Mouse (Mus musculus): ENCODE measurements at regions not wholly inside any gene's neighbourhood (a gene's known extent, or its start where the extent isn't known, plus 50 kb on each side); places are given as distances from the start of the nearest gene placed in this dataset.

- TF ChIP-seq BHLHE40 (IDR thresholded peaks at IDR 0.05; ENCODE audit: borderline replicate concordance, low read depth, low read length) (no peak), CTCF (IDR thresholded peaks at IDR 0.05 in 2 of 3, conservative IDR thresholded peaks at IDR 0.05 in 1 of 3; ENCODE audit: control insufficient read depth in 1 of 3, insufficient read depth in 1 of 3, low read depth in 2 of 3, low read length in 3 of 3, poor library complexity in 1 of 3, severe bottlenecking in 1 of 3) (peak; percentile 83 to 95 (median 93)), ZKSCAN1 (IDR thresholded peaks at IDR 0.05; ENCODE audit: low read depth, low read length) (no peak), MXI1 (IDR thresholded peaks at IDR 0.05; ENCODE audit: low read depth, low read length) (no peak), POLR2AphosphoS2 (IDR thresholded peaks at IDR 0.05; ENCODE audit: low read length) (no peak), TCF12 (IDR thresholded peaks at IDR 0.05; ENCODE audit: low read depth, low read length) (no peak), ZMIZ1 (IDR thresholded peaks at IDR 0.05; ENCODE audit: low read depth, low read length) (no peak), SMC3 (IDR thresholded peaks at IDR 0.05; ENCODE audit: low read depth, low read length) (peak; percentile 93), MAFK (IDR thresholded peaks at IDR 0.05; ENCODE audit: borderline replicate concordance, low read depth, low read length) (no peak), USF2 (IDR thresholded peaks at IDR 0.05; ENCODE audit: borderline replicate concordance in 1 of 2, insufficient read depth in 1 of 2, low read depth in 1 of 2, low read length in 2 of 2) (no peak), GABPA (IDR thresholded peaks at IDR 0.05; ENCODE audit: low read depth, low read length) (no peak), TAL1 (IDR thresholded peaks at IDR 0.05; ENCODE audit: low read length) (no peak), HCFC1 (IDR thresholded peaks at IDR 0.05; ENCODE audit: low read depth, low read length) (no peak), CHD1 (IDR thresholded peaks at IDR 0.05; ENCODE audit: low read depth, low read length) (no peak), UBTF (IDR thresholded peaks at IDR 0.05; ENCODE audit: borderline replicate concordance, insufficient read depth, low read depth, low read length) (no peak), EP300 (IDR thresholded peaks at IDR 0.05; ENCODE audit: low read depth in 1 of 2, low read length in 2 of 2) (no peak), JUND (IDR thresholded peaks at IDR 0.05; ENCODE audit: low read depth, low read length) (no peak), USF1 (IDR thresholded peaks at IDR 0.05; ENCODE audit: low read depth, low read length) (no peak), ETS1 (IDR thresholded peaks at IDR 0.05; ENCODE audit: low read depth, low read length) (no peak), TBP (IDR thresholded peaks at IDR 0.05; ENCODE audit: low read depth, low read length) (no peak), ZC3H11A (IDR thresholded peaks at IDR 0.05; ENCODE audit: low read depth, low read length) (peak; percentile 88), MEF2A (IDR thresholded peaks at IDR 0.05; ENCODE audit: extremely low read depth, insufficient replicate concordance, low read depth, low read length, poor library complexity, severe bottlenecking) (no peak)
Measured at GRCm38 (mm10) chr3:51170225-51170852, 53.9 kb upstream of the Noct start (continued).

Measured in MEL (cell line).